Mouse (Mus musculus): Measurements from ENCODE around the gene Pxdn.

Gene Pxdn

DNA sequence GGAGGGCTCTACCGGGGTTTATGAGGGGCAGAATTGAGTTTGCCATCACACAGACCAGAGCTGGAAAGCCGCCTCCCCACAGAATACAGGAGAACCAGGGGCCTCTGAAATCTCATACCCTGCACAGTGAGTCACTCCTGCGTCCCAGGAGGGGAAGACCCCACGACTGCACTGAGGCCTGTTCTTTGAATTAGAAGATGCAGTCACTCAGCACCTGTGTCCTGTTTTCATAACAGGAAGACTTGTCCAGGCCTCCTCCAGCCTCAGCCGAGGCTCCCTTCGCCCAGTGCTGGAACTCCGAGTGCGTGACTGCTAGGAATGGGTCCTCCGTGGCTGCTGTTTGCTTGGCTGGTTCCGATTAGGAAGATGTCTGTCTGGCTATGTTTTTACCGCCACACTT lies 16.6 kb downstream of the Pxdn start:
- DNase-seq (ENCODE audit: low spot score), result no peak

DNA sequence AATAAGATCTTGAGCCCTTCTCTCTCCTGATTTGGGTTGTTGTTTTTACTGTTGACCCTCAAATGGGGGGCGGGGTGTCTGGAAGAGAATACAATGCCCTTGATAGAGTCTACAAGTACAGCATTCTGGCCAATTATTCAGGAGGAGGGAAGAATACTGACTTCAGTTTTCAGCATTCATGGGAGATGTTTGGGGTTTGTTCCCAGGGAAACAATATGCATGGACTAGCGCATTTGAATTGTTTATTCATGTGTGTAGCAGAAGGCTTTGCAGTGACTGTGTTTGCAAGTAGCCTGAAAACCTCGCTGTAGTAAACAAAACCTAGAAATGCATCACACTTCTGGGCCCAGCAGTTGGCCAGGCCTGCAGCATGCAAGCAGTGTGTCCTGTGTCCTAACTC lies 17.1 kb downstream of the Pxdn start:
- no peak for DNase-seq (ENCODE audit: low spot score)

DNA sequence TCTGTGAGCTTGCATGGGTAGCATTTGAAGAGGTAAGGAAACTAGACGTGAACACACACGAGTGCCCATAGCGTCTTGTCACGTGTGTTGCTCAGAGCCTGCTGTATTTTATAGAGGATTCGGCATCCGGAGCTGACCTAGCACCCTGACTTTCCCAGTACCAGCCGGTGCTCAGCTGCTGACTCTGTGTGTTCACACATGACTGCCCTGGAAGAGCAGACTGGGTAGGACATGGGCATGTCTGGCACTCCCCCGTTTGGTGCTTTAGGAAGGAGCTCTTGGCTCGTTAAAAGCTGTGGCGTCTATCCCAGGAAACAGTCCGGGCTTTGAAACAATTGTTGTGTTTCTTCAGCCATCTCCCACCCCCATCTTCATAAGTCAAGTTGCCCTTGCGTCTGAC lies 19.6 kb downstream of the Pxdn start:
- no peak for DNase-seq (ENCODE audit: low spot score)

DNA sequence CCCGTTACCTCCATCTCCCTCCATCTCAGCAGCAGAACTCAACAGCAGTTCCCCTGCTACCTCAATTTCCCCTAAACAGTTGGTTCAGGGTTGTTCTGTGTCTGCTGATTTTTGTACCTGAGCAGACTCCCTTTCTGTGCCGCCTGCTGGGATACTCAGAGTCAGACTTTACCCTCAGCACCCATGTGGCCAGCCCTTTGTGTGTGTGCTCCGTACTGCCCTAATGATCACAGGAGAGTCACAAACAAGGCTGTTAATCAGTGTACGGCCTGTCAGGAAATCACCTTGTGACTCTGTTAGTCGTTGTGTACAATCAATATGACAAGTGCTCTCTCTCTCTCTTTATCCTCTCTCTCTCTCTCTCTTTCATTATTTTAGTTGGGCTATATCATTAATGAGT lies 21.2 kb downstream of the Pxdn start:
- no peak for DNase-seq (ENCODE audit: low spot score)

DNA sequence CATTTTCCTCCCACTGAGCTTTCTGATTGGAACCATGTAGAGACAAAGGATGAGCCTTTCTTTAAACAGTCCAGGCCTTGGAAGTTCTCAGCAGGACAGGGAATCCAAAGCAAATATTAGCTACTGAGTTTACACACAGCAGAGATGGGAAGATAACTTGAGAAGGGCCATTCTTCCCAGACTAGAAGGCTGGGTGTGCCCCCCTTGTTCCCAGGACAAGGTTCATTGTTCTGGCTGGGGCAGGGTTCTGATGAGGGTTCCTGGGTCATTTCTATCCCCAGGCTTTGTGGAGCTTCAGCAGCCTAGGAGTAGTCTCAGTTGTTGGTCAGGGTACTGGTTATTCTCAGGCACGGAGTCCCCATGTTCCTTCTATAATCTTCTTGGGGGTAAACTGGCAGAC lies 23.6 kb downstream of the Pxdn start:
- no peak for DNase-seq (ENCODE audit: low spot score)

DNA sequence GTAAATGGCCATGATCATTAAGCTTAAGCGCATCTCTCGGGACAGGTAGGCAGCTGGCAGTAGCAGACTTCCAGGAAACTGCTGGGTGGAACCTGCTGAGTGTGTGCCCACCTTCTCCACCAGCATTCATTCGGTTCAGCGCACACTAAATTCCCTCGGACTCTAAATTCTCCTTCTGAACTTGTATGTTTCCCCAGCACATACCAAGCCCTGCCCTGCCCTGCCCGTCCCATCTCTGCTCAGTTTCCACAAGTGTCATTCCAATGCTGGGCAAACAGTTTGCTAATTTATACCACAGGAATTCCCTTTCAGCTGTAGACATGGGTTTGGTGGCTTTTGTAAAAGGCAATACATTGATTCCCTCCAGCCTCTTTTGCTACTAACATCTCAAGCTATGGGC lies 27.6 kb downstream of the Pxdn start:
- DNase-seq (ENCODE audit: low spot score), result no peak

DNA sequence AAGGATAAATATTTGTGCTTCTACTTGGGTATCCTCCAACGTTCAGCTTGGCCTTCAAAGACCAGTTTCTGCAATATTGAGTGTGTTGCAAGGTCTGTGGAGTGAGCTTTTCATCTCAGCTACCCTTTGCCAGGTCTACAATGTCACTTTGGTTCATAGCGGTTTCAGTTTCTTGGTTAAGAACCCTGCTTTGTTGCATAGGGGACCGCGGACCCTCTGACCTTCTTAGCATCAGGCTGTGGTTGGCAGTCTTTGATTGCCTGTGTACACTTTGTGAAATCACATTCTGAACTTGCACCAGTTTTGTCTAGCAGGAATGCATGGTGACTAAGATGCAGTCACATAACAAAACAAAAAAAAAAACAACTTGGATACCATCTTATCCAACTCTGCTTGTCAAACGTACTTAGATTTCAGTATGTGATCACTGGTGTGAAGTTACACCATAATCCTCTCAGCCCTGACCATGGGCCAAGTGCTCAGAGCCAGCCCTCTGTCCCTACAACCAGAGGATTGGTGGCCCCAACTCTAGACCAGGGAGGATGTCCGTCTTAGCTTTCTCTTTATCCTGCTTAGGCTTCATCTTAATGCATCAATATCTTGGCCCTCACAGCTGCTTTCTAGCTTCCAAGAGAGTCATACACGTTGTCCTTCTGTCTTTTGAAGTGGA lies 34.5 kb downstream of the Pxdn start:
- no peak for DNase-seq (ENCODE audit: low spot score)

DNA sequence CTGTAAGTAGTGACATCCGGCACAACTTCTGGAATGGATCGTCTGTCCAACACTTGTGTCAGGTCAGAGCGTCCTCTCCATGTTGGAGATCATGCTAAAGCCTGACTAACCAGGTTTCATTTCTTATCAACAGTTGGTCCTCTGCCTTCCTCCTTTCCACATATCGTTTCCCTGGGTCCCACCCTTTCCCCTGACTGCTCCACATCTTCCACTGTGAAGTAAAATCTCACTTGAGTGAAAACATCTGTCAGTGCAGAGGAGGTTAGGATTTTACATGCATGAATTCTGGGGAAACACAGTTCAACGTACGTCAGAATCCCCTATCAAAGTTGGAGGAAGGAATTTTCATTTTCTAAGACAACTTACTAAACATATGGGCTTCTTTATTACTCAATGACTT lies 35.1 kb downstream of the Pxdn start:
- DNase-seq (ENCODE audit: low spot score), result no peak

DNA sequence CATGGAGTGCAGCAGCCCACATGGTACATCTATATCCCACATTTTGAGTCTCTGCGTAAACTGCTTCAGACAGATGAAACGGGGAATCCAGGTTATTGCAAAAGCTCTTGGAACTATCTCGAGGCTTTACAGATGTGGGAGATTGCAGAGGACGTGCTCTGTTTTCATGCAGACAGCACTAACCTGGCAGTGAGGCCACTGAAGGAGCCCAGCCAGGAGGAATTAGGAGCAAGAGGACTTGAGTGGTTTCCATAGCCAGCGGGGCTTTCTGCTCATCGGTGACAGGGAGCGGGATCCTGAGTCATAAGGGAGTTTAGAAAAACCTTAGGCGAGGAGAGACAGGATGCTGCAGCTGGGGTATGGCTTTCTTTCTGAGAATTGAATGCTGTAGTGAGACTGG lies 42.7 kb downstream of the Pxdn start:
- DNase-seq (ENCODE audit: low spot score), result no peak

DNA sequence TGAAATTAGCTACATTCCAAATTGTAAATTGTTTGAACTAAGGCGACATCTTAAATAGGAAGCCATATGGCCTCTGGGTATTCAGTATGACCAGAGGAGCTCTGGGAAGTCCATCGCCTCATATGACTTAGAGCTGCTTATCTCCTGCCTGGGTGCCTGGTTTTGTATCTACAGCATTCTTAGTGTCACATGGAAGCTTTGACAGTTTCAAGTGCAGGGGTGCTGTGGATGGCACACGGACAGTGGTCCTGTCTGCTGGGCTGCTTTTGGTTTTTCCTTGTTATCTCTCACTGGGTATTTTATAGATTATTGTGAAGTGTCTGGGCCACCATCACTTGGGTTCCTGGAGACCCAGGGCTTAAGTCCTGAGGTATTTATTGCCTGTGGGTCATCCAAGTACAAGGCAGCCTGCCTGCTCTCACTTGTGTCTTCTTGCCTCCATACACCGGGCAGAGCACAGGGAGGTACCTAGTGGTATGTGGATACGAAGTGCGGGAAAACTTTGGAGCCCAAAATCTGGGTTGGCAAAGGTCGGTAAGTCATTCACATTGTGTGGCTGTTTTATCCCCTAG lies 44.4 kb downstream of the Pxdn start:
- DNase-seq (ENCODE audit: low spot score), result no peak

DNA sequence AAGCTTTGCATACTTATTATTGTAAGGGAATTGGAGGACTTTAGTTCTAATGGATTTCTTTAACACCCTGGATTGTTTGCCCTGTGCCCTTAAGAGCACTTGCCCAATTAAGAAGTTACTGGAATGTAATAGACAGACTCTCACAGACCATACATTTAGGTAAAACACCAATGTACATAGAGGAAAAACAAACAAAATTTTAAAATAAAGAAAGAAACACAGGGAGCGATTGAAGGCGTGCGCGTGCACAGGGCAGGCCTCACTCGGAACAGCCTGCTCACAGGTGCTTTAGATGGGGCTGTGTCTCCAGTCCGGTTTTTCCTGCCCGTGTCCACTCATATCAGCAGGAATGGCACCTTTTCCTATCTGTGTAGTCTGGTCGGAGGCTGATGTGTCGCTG lies 45.8 kb downstream of the Pxdn start:
- no peak for DNase-seq (ENCODE audit: low spot score)

DNA sequence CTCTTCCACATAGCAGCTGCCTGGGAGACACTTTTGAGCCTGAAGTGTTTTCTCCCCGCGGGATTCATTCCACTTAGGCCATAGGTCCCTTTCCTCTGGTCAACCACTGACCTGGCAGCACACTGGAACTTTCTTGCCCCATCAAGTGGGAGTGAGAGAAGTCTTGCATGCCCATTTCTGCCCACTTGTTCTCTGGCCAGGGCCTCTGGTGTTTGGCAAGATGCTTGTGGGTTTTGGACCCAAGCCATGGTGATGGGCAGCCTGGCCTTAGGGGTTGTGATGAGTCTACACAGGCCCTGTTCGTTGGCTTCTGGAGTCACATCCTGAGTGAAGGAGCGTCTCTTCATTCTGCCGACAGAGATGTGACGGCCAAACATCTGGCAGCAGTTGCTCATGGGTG lies 47.7 kb downstream of the Pxdn start:
- no peak for DNase-seq (ENCODE audit: low spot score)

DNA sequence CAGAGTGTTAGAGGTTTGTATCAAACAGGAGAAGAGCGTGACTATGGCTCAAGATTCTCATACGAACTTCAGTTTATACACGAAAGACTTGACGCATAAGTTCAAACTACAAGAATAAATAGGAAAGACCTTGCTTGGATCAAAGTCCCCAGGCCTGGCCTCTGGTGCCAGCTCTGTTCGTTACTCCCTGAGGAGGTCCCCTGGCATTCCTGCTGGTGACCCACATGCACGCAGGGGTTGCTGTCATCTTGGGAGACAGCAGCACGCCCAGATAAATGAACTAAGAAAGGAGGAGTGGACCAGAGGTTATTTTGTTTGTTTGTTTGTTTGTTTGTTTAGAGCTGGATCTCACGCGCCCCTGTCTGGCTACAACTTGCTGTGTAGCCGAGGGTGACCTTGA lies 48.8 kb downstream of the Pxdn start:
- no peak for DNase-seq (ENCODE audit: low spot score)

DNA sequence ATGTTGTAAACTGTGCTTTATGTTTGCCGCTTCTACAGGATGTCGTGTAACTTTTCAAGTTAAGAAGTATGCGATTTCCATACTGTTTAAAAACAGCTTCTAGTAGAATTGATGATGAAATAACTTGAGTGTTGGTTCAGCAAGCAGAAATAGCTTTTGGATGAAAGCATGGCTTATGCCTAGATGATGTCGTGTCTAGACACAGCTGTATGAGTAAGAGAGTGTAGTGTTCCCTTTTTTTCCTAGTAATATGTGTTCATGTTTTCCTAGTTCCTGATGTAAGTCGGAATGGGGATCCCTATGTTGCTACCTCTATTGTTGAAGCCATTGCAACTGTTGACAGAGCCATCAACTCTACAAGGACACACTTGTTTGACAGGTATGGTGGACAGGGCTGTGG lies 61.5 kb downstream of the Pxdn start:
- no peak for DNase-seq (ENCODE audit: low spot score)

DNA sequence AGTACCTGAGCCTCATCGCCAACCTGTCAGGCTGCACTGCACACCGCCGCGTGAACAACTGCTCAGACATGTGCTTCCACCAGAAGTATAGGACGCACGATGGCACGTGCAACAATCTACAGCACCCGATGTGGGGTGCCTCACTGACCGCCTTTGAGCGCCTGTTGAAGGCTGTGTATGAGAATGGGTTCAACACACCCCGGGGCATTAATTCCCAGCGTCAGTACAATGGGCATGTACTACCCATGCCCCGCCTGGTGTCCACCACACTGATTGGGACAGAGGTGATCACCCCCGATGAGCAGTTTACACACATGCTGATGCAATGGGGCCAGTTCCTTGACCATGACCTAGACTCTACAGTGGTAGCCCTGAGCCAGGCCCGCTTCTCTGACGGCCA lies 64.5 kb downstream of the Pxdn start:
- DNase-seq (ENCODE audit: low spot score), result no peak

DNA sequence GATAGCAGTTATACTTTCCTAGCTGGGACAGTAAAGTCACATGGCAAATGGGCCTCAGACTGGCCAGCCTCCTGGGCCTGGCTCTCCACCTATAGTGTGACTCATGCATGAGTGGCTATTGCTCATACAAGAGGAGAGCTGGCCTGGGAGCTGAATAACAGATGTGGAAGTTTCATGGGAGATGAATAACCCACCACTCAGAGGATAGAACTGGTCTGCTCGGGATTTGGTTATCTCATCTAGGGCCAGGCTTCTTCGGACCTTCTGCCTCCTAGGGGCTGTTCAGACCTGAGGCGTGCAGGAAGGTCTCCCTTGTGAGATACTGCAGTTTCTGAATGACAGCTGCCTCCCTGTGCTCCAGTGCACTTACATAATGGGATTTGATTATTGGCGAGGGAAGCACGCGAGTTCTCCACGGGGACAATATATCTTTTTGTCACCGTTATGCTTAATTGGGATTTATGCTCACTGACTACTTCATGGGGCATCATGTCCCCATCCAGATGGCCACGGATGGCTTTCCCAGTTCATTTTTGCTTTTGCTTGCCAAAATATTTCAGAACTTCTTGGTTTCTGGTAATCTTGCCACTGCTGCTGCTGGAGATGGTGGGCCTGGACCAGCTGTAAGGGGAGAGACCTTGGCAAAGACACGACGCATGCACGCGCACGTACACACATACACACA lies 66.4 kb downstream of the Pxdn start:
- no peak for DNase-seq (ENCODE audit: low spot score)

DNA sequence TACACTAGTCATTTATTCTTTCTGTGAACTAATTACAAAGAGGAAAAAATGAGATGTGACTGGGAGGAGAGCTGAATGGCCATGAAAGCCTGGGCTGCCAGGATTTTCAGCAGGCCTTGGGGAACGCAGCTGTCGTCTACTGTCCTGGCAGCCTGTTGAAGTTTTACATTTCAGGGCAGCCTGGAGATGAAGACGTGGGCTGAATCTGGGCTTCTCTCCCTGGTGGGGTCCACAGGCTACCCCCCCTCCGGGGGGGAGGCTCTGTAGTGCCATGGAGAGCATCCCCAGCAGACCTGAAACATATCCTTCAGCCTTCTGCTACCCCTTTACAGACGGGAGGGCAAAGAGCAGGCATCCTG lies 66.9 kb downstream of the Pxdn start:
- no peak for DNase-seq (ENCODE audit: low spot score)

DNA sequence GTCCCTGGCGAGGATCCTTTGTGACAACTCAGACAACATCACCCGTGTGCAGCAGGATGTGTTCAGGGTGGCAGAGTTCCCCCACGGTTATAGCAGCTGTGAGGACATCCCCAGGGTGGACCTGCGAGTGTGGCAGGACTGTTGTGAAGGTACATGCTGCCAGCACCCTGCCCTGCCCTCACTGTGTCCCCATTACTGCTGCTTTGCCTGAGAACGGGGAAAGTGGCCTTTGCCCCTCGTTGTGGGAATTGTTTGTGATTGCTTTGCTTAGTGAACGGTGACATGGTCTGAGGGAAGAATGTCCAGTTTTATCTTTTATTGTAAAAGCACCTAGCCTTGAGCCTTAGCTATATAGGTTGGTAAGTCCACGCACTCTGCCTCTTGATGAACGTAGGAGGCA lies 69.2 kb downstream of the Pxdn start:
- no peak for DNase-seq (ENCODE audit: low spot score)

DNA sequence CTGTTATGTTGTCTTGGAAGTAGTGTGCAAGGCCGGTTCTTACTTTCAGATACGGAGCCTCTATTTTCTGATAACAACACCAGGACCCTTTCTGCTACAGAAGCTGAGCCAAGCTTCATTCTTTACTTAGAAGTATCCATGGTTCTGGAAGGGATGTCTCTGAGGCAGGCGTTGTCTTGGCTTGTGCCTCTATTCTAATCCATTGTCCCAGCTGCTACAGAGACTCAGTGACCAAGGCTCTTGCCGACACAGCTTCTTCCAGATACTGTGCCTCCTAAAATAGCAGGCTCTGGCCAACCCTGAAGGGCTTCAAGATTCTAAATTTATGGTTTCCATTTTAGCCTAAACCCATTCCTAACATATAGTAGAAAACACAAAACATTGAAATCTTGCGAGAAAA lies 71.3 kb downstream of the Pxdn start:
- no peak for DNase-seq (ENCODE audit: low spot score)

DNA sequence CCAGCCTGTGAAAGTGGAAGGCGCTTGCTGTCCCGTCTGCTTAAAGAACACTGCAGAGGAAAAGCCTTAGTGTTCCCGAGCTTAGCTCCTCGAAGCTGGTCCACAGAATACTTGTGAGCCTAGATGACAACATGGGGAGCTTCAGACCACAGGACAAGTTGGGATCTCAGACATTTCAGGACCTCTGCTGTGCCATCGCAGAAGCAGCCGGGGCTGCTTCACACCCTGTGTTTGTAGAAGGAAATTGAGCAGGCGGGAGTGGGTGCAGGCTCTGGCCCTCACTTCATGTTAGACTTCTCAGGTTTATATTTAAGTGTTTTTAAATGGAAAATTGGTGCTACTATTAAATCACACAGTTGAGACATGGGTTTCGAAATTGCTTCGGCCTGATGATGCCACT lies 78.1 kb downstream of the Pxdn start:
- DNase-seq (ENCODE audit: low spot score), result no peak

DNA sequence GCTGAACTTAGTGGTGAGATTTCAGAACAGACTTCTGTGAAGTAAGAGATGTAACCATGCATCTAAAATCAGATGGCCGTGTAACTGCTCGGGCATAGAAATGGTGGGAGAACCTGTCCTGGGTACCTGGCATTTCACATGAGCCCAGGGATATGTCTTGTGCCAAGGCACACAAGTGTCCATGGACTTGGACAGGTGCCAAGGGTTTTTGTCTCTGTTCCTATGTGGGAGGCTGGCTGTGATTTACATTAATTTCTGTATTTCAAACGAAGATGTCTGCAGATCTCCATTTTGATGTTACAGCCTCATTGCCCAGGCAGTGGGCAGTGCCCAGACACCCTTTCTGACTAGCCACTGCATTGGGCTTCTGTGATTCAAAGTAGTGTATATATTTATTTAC lies 79.7 kb downstream of the Pxdn start:
- DNase-seq (ENCODE audit: low spot score), result no peak

DNA sequence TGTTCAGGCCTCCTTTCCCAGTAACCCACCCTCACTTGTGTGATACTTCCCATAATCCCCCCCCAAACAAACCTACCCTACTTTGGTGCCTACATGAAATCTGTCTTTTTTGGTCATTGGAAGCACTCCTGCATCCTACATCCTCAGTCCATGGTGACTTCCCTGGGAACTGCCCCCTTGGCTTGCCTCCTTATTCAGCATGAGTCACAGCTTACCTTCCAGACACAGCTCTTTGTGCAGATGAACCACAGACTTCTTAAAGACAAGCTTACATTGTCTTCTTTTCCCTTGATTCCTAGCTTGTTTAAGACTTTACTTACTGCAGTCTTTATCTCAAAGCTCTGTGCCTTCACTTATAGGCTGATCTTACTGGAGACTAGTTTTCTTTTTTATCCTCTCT lies 83.0 kb downstream of the Pxdn start:
- no peak for DNase-seq (ENCODE audit: low spot score)

DNA sequence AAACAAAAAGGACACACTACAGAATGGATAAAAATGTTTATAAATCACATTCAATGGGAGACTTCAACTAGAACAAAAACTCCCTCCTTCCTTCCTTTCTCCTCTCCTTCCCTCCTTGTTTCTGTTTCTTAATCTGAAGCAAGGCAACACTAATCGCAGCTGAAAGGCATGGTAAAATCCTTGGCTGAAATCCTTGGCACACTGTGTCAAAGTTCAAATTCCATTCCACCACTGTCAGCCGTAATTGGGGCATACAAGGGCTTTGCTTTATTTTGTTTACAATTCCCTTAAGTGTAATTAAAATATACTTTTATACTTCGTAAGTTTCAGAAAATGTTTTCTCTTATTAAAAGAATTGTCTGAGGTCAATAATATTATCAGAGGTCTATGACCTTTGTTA lies 86.1 kb downstream of the Pxdn start:
- no peak for DNase-seq (ENCODE audit: low spot score)

DNA sequence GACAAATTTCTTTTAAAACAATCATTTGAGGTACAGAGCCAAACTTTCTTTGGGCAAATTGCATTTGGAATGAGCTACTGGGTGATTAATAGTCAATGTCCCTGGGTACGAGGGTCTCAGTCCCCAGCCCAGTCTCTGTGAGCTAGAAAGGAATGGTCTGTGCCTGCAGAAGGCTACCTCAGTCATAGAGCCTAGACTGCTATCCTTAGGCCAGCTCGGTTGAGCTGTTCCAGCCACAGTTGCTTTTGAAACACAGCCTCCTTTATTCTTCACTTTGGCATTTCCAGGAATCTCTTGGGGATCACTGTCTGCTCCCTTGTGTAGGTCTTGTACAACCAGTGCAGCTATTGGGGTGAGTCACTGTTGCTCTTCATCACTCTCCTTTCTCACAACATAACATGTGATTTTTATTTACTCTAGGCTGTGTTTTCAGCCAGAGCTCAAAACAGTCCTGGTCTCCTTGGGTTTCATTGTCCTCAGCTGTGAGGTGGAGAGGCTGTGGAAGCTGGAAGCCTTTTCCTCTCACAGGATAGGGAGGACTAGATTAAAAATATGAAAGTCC lies 86.9 kb downstream of the Pxdn start:
- no peak for DNase-seq (ENCODE audit: low spot score)
